Mouse (Mus musculus) CH12.LX (cell line): ENCODE results near the gene Mapk8. TPM values are rescaled to one million over a fixed set of nuclear protein-coding genes. Genes with fewer than 3 reads are reported as not detected.

ENCODE experiments used
- DNase-seq: peaks from one replicate; pipeline ENCODE4 v3.0.0-alpha.2; 2013; ENCODE audit errors: extremely low read depth
- H3K27ac ChIP-seq: 2 replicates; pipeline ENCODE4 v1.5.1; 2012; ENCODE audit warnings: low read depth, mild to moderate bottlenecking, control low read depth, moderate library complexity; ENCODE audit not compliant: insufficient read depth
- H3K27me3 ChIP-seq: replicated peaks from 2 replicates; pipeline ENCODE3; 2012; ENCODE audit warnings: inconsistent platforms
- H3K36me3 ChIP-seq, 2 experiments: replicated peaks in 1 of 2; 2 replicates each; pipeline versions ENCODE3 to v1.6.1; 2012; ENCODE audit warnings: inconsistent platforms in 1 of 2, low read length in 1 of 2, mild to moderate bottlenecking in 1 of 2, mixed read lengths in 1 of 2, moderate library complexity in 1 of 2; ENCODE audit not compliant: control insufficient read depth in 1 of 2, insufficient read depth in 1 of 2
- H3K4me1 ChIP-seq, 2 experiments: 2 replicates each; pipeline ENCODE4 v1.6.1; 2012; ENCODE audit warnings: inconsistent platforms in 1 of 2, moderate library complexity in 1 of 2; ENCODE audit not compliant: insufficient read depth in 2 of 2, control insufficient read depth in 1 of 2
- H3K4me2 ChIP-seq: 2 replicates; pipeline ENCODE4 v1.6.1; 2012; ENCODE audit warnings: low read depth, mild to moderate bottlenecking, control low read depth; ENCODE audit not compliant: poor library complexity, insufficient read depth, severe bottlenecking
- H3K4me3 ChIP-seq, 3 experiments: fragments of 150-350 bp in 1 of 3; sonication (generic) in 1 of 3; replicated peaks in 1 of 3; 2 replicates each; pipeline versions ENCODE3 to v1.5.1; 2011 to 2012; ENCODE audit warnings: low read depth in 2 of 3, low read length in 2 of 3, mild to moderate bottlenecking in 2 of 3, moderate library complexity in 2 of 3, control low read depth in 1 of 3, improper control_type of control experiment in 1 of 3, inconsistent platforms in 1 of 3, mixed read lengths in 1 of 3; ENCODE audit not compliant: poor library complexity in 1 of 3
- H3K79me2 ChIP-seq: replicated peaks from 2 replicates; pipeline ENCODE4 v1.6.1; 2012; ENCODE audit warnings: mild to moderate bottlenecking, moderate library complexity; ENCODE audit not compliant: control insufficient read depth, poor library complexity, insufficient read depth, severe bottlenecking; ENCODE audit errors: extremely low read depth
- H3K9ac ChIP-seq: 2 replicates; pipeline ENCODE4 v1.6.1; 2012; ENCODE audit warnings: low read depth, mild to moderate bottlenecking, control low read depth, moderate library complexity; ENCODE audit not compliant: insufficient read depth
- H3K9me3 ChIP-seq: replicated peaks from 2 replicates; pipeline ENCODE3; 2012; ENCODE audit warnings: low read length, inconsistent platforms, mixed read lengths
- BHLHE40 ChIP-seq: IDR thresholded peaks from 2 replicates; pipeline ENCODE4 v1.6.1; 2011; ENCODE audit warnings: mild to moderate bottlenecking, low read depth, low read length, improper control_type of control experiment
- CHD1 ChIP-seq: IDR thresholded peaks from 2 replicates; pipeline ENCODE4 v1.6.1; 2012; ENCODE audit warnings: low read depth, low read length, improper control_type of control experiment, inconsistent platforms
- CHD2 ChIP-seq: IDR thresholded peaks from 2 replicates; pipeline ENCODE4 v1.6.1; 2011; ENCODE audit warnings: low read length, improper control_type of control experiment
- CTCF ChIP-seq, 2 experiments: IDR thresholded peaks in 1 of 2; conservative IDR thresholded peaks in 1 of 2; 2 replicates each; pipeline ENCODE4 v1.5.1; 2011 to 2012; ENCODE audit warnings: low read depth in 2 of 2, low read length in 2 of 2, improper control_type of control experiment in 1 of 2, inconsistent platforms in 1 of 2, mild to moderate bottlenecking in 1 of 2, moderate library complexity in 1 of 2
- E2F4 ChIP-seq: IDR thresholded peaks from 2 replicates; pipeline ENCODE4 v1.6.1; 2011; ENCODE audit warnings: low read depth, low read length, improper control_type of control experiment; ENCODE audit not compliant: insufficient replicate concordance
- EP300 ChIP-seq: IDR thresholded peaks from 2 replicates; pipeline ENCODE4 v1.6.1; 2011; ENCODE audit warnings: low read length, improper control_type of control experiment
- ETS1 ChIP-seq: conservative IDR thresholded peaks from 2 replicates; pipeline ENCODE4 v1.6.1; 2012; ENCODE audit warnings: low read depth, mild to moderate bottlenecking, inconsistent platforms, low read length, improper control_type of control experiment, moderate library complexity
- HCFC1 ChIP-seq: IDR thresholded peaks from 2 replicates; pipeline ENCODE4 v1.6.1; 2012; ENCODE audit warnings: low read depth, mild to moderate bottlenecking, inconsistent platforms, low read length, improper control_type of control experiment
- IRF4 ChIP-seq: IDR thresholded peaks from 2 replicates; pipeline ENCODE4 v1.6.1; 2014; ENCODE audit warnings: low read depth, mild to moderate bottlenecking, inconsistent platforms, low read length, improper control_type of control experiment
- MXI1 ChIP-seq: IDR thresholded peaks from 2 replicates; pipeline ENCODE4 v1.6.1; 2011; ENCODE audit warnings: mild to moderate bottlenecking, low read depth, low read length, improper control_type of control experiment
- MYC ChIP-seq: IDR thresholded peaks from 2 replicates; pipeline ENCODE4 v1.6.1; 2011; ENCODE audit warnings: low read depth, mild to moderate bottlenecking, improper control_type of control experiment, low read length
- NELFE ChIP-seq: IDR thresholded peaks from 2 replicates; pipeline ENCODE4 v1.6.1; 2011; ENCODE audit warnings: low read depth, low read length, improper control_type of control experiment
- NRF1 ChIP-seq: IDR thresholded peaks from 2 replicates; pipeline ENCODE4 v1.6.1; 2014; ENCODE audit warnings: low read depth, mild to moderate bottlenecking, inconsistent platforms, low read length, improper control_type of control experiment, moderate library complexity
- PAX5 ChIP-seq: IDR thresholded peaks from 2 replicates; pipeline ENCODE4 v1.6.1; 2012; ENCODE audit warnings: low read length, inconsistent platforms, mixed read lengths
- POLR2A ChIP-seq: IDR thresholded peaks from 2 replicates; pipeline ENCODE4 v1.6.1; 2011; ENCODE audit warnings: low read depth, mild to moderate bottlenecking, improper control_type of control experiment, low read length
- POLR2AphosphoS2 ChIP-seq: IDR thresholded peaks from 2 replicates; pipeline ENCODE4 v1.6.1; 2011; ENCODE audit warnings: low read depth, low read length, improper control_type of control experiment
- RAD21 ChIP-seq: IDR thresholded peaks from 2 replicates; pipeline ENCODE4 v1.6.1; 2011; ENCODE audit warnings: low read depth, mild to moderate bottlenecking, low read length, improper control_type of control experiment, moderate library complexity
- RCOR1 ChIP-seq: conservative IDR thresholded peaks from 2 replicates; pipeline ENCODE4 v1.6.1; 2012; ENCODE audit warnings: low read depth, mild to moderate bottlenecking, inconsistent platforms, low read length, improper control_type of control experiment
- SIN3A ChIP-seq: IDR thresholded peaks from 2 replicates; pipeline ENCODE4 v1.6.1; 2012; ENCODE audit warnings: low read length, improper control_type of control experiment, inconsistent platforms
- TBP ChIP-seq: conservative IDR thresholded peaks from 2 replicates; pipeline ENCODE4 v1.6.1; 2011; ENCODE audit warnings: low read depth, low read length, improper control_type of control experiment
- TCF12 ChIP-seq: IDR thresholded peaks from 2 replicates; pipeline ENCODE4 v1.6.1; 2014; ENCODE audit warnings: low read depth, mild to moderate bottlenecking, inconsistent platforms, low read length, improper control_type of control experiment
- USF1 ChIP-seq: IDR thresholded peaks from 2 replicates; pipeline ENCODE4 v1.6.1; 2014; ENCODE audit warnings: low read depth, mild to moderate bottlenecking, inconsistent platforms, low read length, improper control_type of control experiment
- USF2 ChIP-seq: conservative IDR thresholded peaks from 2 replicates; pipeline ENCODE4 v1.6.1; 2011; ENCODE audit warnings: low read depth, low read length, improper control_type of control experiment
- ZMIZ1 ChIP-seq: IDR thresholded peaks from 2 replicates; pipeline ENCODE4 v1.6.1; 2012; ENCODE audit warnings: low read depth, mild to moderate bottlenecking, inconsistent platforms, low read length, improper control_type of control experiment
- ZNF384 ChIP-seq: IDR thresholded peaks from 2 replicates; pipeline ENCODE4 v1.6.1; 2012; ENCODE audit warnings: low read depth, low read length, improper control_type of control experiment, inconsistent platforms
- dilution Hi-C: fragments of 300-500 bp; cut with MboI; formaldehyde crosslinking; loops from 2 replicates; pipeline ENCODE4 v1.14.3; 2020; ENCODE audit warnings: low sequenced_read_pairs; ENCODE audit not compliant: extremely low pct_unique_long_range_greater_than_20kb, extremely low pct_ligation_motif_present
- in situ Hi-C: fragments of 300-500 bp; cut with MboI; formaldehyde crosslinking; loops from 3 replicates; pipeline ENCODE4 v1.14.3; 2019; ENCODE audit warnings: low sequenced_read_pairs, low pct_ligation_motif_present, low pct_unique_long_range_greater_than_20kb, mixed read lengths
- polyA plus RNA-seq: library from polyadenylated mRNA; unstranded; fragments of >175 nt; gene quantifications from 2 replicates; pipeline ENCODE4 v1.2.1, GENCODE M21; 2012; ENCODE audit warnings: low read depth; ENCODE audit not compliant: insufficient read length
- total RNA-seq, 2 experiments: library from RNA; depleted of rRNA; stranded (reverse); fragments of 300-350 nt in 1 of 2; fragments of >200 nt in 1 of 2; gene quantifications; 2 replicates each; pipeline ENCODE4 v1.2.3; 2012 to 2014

The Mapk8 gene
- total and polyA plus RNA-seq, 3 experiments = 9.1 to 33.4 (median 21.9) TPM

DNA sequence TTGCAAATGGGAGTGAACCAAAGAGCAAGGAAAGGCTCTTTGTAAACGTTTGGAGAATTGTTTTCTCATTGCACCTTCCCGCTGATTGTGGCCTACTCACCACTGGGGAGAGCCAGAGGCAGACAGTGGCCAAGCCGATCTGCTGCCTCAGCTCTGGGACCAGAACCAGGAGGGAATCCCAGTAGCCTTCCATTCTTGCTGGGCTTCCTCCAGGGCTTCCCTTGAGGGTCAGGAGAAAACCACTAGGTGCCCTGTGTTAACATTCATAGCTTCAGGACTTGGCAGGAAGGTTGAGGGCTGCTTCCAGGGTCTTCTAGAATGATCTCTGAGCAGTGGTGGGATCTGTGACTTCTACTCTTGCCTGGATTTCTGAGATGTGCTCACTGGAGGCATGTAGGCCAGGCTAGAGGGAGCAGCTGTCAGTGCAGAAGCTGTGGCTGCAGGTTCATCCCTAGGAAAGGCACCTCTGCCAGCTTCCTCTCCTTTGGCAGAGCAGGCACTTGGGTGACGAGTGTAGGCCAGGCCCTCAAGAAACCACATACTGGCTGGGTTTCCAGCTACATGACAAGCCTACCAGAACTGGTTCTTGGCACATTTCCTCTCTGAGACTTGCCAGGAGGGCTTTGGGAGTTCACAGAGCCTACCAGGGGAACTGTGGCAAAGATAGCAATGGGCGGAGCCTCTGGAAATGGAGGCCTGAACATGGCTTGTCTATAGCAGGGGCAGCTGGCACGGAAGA, 94.8 kb downstream of the Mapk8 start:
- TF ChIP-seq SIN3A (no peak), PAX5 (no peak), RAD21 (no peak), POLR2A (no peak)
- no peak overlapping the region for H3K4me2 ChIP-seq
- H3K27ac ChIP-seq = no peak overlapping the region
- no peaks in the 10 kb centered on the region for H3K9me3 ChIP-seq
- no peak for DNase-seq
- H3K4me1 ChIP-seq = peaks cover 0 to 11% of the 10 kb centered on the region in 2 experiments; a peak in 2 of 4 replicates
- no peak overlapping the region for H3K4me3 ChIP-seq
- peaks cover 2% of the 10 kb centered on the region for H3K27me3 ChIP-seq
- in situ Hi-C loops = no loop called here
- dilution Hi-C loops = no loop called here
- H3K9ac ChIP-seq = no peak overlapping the region
- no peaks in the 10 kb centered on the region for H3K36me3 ChIP-seq
- H3K79me2 ChIP-seq = no peaks in the 10 kb centered on the region

DNA sequence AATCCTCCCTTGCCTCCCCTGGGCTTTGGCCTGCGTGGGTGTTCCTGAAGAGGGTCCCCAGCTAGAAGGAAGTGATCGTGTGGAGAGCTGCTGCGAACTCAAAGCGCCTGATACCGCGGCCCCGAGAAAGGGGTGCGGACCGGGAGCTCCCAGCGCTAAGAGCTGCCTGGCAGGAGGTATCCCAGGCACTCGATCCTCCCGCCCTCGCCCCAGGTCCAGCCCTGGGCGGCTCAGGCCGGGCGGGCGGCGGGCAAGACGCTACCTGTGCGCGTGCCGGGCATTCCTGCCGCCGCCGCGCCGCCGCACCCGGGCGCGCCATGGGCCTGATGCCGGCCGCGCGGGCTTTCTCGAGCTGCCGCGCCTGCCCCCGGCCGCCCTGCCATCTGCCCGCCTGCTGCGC, 95.9 kb downstream of the Mapk8 start:
- H3K4me3 ChIP-seq = no peak overlapping the region
- H3K79me2 ChIP-seq = no peaks in the 10 kb centered on the region
- no peak for TF ChIP-seq CHD2
- TF ChIP-seq CHD1 = no peak
- no peak for TF ChIP-seq POLR2AphosphoS2
- no peak for TF ChIP-seq EP300
- TF ChIP-seq NELFE = no peak
- no peak for TF ChIP-seq CTCF (conservative IDR thresholded peaks at IDR 0.05 in 1 of 2, IDR thresholded peaks at IDR 0.05 in 1 of 2; ENCODE audit: low read depth in 2 of 2, low read length in 2 of 2)
- TF ChIP-seq IRF4 = no peak
- no peak for TF ChIP-seq RCOR1
- no peak for TF ChIP-seq ZNF384
- no peak for TF ChIP-seq SIN3A
- peaks cover 0 to 18% of the 10 kb centered on the region in 2 experiments; a peak in 3 of 4 replicates for H3K4me1 ChIP-seq
- no peak overlapping the region for H3K27ac ChIP-seq
- dilution Hi-C loops (no loop called here), in situ Hi-C loops (no loop called here)
- no peaks in the 10 kb centered on the region for H3K36me3 ChIP-seq
- H3K27me3 ChIP-seq = peaks cover 2% of the 10 kb centered on the region
- H3K4me2 ChIP-seq = no peak overlapping the region
- DNase-seq = no peak
- H3K9me3 ChIP-seq = no peaks in the 10 kb centered on the region
- no peak overlapping the region for H3K9ac ChIP-seq

- H3K9ac ChIP-seq = no peak overlapping the region
- in situ Hi-C loops = no loop called here
- no peaks in the 10 kb centered on the region for H3K36me3 ChIP-seq
- H3K27ac ChIP-seq = no peak overlapping the region
- H3K4me3 ChIP-seq = no peak overlapping the region
- H3K4me2 ChIP-seq = no peak overlapping the region
- dilution Hi-C loops = no loop called here
- H3K4me1 ChIP-seq = peaks cover 0 to 18% of the 10 kb centered on the region in 2 experiments; a peak in 3 of 4 replicates
- H3K27me3 ChIP-seq = peaks cover 4% of the 10 kb centered on the region
- H3K79me2 ChIP-seq = no peaks in the 10 kb centered on the region
- no peaks in the 10 kb centered on the region for H3K9me3 ChIP-seq
- no peak for TF ChIP-seq TBP
- TF ChIP-seq NELFE = no peak
- TF ChIP-seq USF2 = no peak
- TF ChIP-seq NRF1 = no peak
- no peak for TF ChIP-seq USF1
- no peak for TF ChIP-seq ZMIZ1
- TF ChIP-seq TCF12 = no peak
- no peak for TF ChIP-seq ETS1
- TF ChIP-seq BHLHE40 = no peak
- TF ChIP-seq E2F4 = no peak
- no peak for TF ChIP-seq HCFC1
- TF ChIP-seq MXI1 = no peak
- TF ChIP-seq MYC = no peak
- TF ChIP-seq EP300 = no peak
- no peak for TF ChIP-seq ZNF384
- TF ChIP-seq POLR2A = no peak
- TF ChIP-seq PAX5 = no peak
- no peak for DNase-seq
Observed at GRCm38 (mm10) chr14:33348146-33348545, 98.8 kb downstream of the Mapk8 start.
